Mouse (Mus musculus) kidney, adult 2 months (tissue): ENCODE data around the gene Abcc12.

Experiments
- CTCF ChIP-seq: fragments of 200-500 bp; conservative IDR thresholded peaks from 2 replicates; pipeline ENCODE4 v1.5.1; 2011; ENCODE audit warnings: low read depth, mild to moderate bottlenecking, control low read depth, low read length, moderate library complexity, mixed read lengths; ENCODE audit not compliant: insufficient read depth, insufficient read length
- POLR2A ChIP-seq: fragments of 200-500 bp; IDR thresholded peaks from one replicate; pipeline ENCODE4 v1.6.1; 2011; ENCODE audit warnings: low read depth, low read length, control low read depth

DNA sequence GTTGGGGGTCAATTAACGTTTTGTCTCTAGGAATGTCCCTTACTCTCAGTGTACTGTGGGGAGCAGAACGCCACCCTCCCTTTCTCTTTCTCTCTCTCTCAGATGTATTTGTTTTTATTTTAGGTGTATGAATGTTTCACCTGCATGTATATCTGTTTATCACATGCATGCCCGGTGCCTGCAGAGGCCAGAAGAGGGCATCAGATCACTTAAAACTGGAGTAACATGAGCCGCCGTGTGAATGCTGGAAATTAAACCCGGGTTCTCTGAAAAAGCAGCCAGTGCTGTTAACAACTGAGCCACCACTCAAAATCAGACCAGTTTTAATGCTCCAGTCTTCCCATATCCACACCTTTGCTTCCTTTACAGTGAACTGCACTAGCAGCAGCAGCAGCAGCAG is 6.2 kb upstream of the Abcc12 start:
- TF ChIP-seq CTCF (peak; percentile 43; the same call in 1 of the 2 replicates), POLR2A (no peak)
